Mouse (Mus musculus) neutrophil, adult 65 days (primary cell): ENCODE measurements around the gene Fam120c. TPM values are rescaled to one million over a fixed set of nuclear protein-coding genes. Genes with fewer than 3 reads are reported as not detected.

ENCODE experiments used
- total RNA-seq: library from RNA; stranded (reverse); gene quantifications from 2 replicates; pipeline ENCODE4 v1.2.4, GENCODE M21; 2023

Gene Fam120c
- 0.77 and 1.4 TPM in 2 replicates for total RNA-seq

DNA sequence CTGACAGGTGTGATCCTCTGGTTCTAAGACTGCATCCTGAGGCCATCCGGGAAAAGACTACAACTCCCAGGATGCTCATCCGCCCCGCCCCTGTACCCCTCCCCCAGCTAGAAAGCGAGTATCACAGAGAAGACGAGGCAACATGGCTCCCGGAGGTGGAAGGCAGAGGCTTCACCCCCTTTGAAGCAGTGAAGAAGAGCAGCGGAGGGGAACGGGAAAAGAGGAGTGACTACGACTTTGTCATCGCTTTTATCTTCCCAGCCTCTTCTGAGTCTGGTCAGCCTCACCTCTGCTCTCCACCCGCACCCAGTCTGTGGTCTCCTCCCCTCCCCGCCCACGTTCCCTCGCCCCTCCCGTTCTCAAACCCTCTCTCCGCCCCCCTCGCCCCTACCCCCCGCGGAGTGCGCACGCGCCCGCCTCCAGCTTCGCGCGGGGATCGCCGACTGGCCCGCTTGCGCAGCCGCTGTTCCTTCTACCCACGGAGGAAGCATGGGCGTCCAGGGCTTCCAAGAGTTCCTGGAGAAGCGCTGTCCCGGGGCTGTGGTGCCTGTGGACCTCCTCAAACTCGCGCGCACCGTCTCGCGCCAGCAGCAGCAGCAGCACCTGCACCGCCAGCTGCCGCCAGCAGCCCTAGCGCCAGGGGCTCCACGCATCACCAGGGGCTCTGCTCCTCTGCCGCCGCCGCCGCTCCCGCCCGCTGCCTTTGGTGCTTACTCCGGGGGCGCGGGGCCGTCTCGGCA is at the start of gene Fam120c:
Gene Fam120c, plus strand, starts transcription at position 415 of the 740 bp plus-strand sequence.

DNA sequence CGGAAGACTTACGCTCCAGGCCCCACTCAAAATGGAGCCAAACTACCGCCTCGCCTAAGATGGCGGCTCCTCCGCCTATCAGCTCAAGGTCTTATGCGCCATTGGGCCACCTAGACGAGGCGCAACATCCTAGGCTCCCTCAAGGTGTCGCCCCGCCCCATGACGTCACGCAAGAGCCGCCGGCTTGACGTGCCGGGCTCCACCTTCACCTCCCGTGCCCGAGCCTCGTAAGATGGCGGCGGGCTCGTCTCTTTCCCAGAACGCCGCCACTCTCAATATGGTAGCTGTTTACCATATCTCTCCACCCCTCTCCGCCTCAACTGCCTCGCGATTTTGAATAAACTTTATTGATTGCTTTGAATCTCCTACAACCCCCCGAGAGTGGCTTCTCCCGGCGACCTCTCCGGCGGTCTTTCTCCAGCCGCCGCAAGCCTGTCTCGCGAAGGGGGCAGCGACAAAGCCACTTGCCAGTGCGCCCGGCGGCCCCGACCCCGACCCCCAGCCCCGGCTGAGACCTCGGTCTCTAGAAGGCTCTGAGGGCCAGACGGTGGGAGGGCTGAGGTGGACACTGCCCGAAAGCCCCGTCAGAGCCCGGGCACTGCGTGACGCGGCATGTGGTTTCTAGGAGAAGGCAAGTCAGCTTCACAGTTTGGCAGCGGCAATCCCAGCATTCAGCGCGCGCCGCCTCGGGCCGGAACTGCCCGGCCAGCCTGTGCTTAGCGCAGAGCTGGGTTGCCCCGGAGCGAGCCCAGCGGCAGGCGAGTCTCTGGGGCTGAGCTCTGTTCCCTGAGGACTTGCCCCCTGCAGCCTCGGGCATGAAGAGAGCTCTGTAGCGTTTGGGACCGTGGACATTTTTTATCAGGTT is 176.7 kb downstream of the Fam120c start, which contains the start of gene Phf8:
Gene Phf8, plus strand, starts transcription at position 215 of the 865 bp plus-strand sequence.

Other genes starting within 250 kb of the Fam120c start
- 7.2 and 8.9 TPM in 2 replicates for gene Tsr2, start 247.6 kb upstream of the Fam120c start, total RNA-seq
- gene Wnk3, start 146.1 kb upstream of the Fam120c start, total RNA-seq, result not detected in 2 replicates
- 53.7 and 79.9 TPM in 2 replicates for gene Phf8, start 176.5 kb downstream of the Fam120c start, total RNA-seq